Mouse (Mus musculus) right cerebral cortex, adult 18-20 months (tissue): ENCODE results near the gene Npcd.
A peak's percentile ranks its signal among the peaks of the same experiment; 100 is the strongest.
"Not testable (repeated sequence)": the region's sequence is repeated elsewhere in the genome, so short reads cannot be mapped to it uniquely, and the experiment has no call there.

Experiments used
- DNase-seq: peaks from one replicate; pipeline ENCODE4 v3.0.0; 2022; ENCODE audit warnings: mixed read lengths

Npcd gene

DNA sequence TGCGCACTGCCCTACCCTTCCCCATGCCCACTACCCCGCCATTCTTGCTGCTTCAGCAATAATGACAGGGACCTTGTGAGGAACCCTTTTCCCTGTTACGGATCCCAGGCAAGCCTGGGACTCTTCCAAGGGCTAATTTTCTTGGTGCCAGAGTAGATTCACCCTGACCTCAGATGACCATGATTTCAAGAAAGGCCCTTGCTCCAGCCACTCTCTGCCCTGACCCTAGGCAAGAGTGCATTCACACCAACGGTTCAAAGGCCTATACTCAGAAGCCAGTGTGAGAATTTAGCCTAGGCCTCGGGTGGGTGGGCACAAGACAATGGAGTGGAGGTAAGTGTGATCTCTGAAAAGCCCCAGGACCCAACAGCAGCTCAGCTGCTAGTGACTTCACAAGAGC lies 4.6 kb downstream of the Npcd start:
- DNase-seq = no peak

GRCm38 (mm10) chr15:79828366-79829035 lies 5.5 kb downstream of the Npcd start:
- DNase-seq = no peak

DNA sequence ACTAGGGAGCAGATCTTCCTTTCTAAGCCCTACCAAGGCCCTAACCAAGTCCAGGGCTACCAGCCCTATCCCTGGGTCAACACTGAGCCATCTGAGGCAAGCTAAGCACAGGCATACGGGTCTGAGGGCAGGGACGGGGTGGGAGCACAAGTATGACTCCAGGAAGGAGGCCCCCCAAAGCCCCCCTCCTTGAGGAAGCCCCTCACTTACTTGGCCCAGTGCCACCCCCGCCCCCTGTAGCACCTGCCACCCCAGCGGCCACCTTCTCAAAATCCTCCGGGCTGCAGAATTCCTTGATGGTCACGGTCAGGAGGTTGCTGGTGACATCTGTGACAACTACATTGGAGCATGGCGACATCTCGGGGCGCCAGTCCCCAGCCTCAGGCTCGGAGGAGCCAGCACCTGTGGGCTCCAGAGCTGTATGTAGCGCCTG lies 6.2 kb downstream of the Npcd start:
- no peak for DNase-seq

- DNase-seq = no peak
These were observed 6.8 kb downstream of the Npcd start for GRCm38 (mm10) chr15:79827061-79827777.

DNA sequence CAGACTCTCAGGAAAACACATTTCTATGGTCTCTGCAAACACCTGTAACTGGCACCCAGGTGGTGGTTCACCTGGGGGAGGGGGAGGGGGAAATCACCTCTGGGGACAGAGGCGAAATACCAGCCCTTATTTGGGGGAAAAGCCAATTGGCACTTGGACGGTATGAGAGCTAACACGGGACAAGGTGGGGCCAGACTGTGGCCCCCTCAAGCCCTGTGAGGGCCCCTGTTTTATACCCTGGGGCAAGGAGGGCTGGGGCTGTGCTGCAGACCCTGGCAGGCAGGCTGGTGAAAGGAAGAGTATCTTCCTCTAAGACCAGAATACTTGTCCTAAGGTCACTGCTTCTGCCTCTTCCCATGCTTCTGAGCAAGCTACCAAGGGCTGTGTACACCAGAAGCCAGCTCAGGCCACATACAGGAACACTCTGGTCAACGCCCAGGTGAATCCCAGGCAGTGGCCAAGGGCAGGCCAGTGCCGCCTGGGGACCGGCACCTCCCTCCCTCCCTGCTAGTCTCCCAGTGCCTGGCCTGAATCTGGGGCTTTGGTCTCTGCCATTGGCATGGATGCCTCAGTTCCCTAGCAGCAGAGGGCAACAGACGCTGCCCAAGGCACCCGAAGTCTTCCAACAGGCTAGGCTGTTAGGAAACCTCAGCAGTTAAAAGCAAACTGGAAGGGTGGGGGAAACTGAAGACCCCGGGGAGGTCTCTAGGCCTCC lies 7.7 kb downstream of the Npcd start:
- no peak for DNase-seq

- DNase-seq = no peak
These were observed 8.8 kb downstream of the Npcd start for GRCm38 (mm10) chr15:79825146-79825825.

DNA sequence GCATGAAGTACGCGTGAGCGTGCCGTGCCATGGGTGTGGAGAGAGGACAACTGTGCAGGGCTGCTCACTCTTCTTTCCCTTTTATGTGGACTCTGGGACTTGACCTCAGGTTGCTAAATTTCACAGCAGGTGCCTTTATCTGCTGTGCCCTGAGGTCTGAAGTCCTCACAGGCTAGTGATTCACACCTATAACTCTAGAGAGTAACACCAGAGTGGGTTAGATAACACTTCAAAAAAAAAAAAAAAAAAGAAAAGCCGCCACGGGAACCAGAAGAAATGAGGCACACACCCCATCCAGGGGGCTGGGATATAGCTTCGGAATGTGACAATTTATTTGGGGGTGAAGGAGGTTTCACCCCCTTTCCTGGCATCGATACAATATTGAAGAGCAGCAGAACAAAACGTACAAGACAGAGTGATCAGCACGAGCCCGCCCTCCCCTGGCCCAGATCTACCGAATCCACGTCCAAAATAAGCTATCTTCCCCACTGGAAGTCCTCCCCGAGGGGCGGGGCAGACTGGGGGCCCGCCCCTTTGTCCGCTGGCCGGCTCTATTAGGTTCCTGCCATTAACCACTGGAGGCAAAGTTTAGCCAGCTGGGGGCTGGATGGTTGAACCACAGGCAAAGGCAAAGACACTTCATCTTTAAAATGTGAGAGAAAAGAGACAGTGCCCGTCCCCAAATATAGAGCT lies 10.3 kb downstream of the Npcd start:
- no peak for DNase-seq

GRCm38 (mm10) chr15:79822265-79823199 lies 11.5 kb downstream of the Npcd start:
- DNase-seq = no peak

DNA sequence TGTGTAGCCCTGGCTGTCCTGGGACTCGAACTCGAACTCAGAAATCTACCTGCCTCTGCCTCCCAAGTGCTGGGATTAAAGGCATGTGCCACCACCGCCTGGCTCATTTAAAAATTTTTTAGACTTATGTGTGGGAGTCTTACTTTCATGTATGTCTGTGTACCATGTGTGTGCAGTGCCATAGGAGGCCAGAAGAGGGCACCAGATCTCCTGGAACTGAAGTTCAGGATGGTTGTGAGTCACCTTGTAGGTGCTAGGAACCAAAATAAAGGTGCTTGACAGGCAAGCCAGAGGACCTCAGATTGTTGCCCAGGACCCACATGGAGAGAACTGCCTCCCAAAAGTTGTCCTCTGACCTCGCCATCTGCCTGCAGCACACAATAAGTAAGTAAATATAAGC lies 15.7 kb downstream of the Npcd start:
- DNase-seq = no peak

DNA sequence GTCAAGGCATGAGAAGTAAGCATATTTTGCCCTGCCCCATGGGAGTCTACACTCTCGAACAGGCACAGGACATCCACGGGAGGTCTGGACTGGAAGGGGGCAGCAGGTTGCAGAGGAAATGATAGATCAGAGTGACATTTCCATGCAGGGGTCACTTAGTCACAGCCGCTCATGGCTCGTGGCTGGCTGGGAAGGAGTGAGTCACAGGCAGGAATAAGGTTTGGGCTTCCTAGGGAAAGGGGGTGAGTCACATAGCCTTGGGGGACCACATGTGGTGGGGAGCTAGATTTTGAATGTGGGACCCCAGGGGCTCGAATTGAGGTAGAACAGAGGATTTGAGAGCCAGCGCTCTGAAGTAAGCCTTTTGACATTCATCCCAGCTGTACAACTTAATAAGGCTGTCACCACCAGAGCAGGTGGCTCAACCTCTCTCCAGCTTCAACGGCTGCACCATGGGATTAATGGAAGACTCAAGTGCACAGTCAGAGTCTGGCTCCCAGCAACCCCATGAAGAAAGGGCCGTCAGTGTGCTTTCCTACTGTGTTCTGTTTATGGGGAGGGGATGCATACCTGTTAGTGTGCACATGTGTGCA lies 20.3 kb downstream of the Npcd start:
- no peak for DNase-seq

DNA sequence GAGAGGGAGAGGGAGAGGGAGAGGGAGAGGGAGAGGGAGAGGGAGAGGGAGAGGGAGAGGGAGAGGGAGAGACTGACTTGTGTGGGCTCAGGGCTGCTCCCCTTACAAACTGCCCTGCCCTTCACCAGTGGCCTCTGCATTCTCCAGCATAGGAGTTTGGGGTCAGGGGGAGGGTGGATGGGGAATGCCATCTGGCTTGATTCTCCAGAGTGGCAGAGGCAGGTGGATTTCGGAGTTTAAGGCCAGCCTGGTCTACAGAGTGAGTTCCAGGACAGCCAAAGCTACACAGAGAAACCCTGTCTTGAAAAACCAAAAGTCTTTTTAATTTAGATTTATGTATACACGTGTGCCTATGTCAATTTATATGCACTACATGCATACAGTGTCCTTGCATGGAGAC lies 21.2 kb downstream of the Npcd start:
- DNase-seq = not testable (repeated sequence)

DNA sequence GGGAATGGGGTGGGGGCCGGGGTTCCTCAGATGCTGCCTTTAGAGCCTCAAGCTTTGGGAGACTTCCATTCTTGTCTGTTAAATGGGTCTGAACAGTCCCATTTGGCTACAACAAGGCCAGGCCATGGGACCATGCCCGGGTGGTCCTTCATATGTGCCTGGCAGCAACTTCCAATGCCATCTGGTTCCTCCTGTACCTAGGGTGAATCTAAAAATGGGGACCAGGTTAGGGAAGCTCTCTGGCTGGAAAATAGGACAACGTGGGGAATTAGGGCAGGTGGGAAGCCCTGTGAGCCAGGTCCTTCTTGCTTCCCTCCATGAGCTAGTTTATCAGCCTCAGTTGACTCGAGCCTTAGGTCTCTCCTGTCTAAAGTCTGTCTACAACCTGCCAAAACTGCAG lies 23.0 kb downstream of the Npcd start:
- DNase-seq = no peak

- no peak for DNase-seq
These were observed 24.0 kb downstream of the Npcd start for GRCm38 (mm10) chr15:79810061-79810460.

DNA sequence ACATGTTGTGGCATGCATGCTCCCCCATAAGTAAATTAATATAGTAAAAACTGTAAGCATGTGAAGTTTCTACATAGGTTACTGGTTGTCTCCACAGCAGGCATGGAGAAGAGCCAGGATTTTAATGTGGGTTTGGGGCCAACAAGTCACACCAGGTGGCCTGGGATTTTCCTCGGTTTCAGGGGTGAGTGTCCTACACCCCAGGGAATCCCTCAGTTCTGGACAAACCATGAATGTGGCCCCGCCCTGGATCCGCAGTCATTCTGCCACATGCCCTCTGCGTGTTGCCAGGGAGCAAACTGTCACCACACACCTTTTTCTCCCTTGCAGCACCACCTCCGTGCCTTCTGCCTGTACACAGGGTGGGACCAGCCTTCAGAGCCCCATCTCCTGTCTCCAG lies 25.4 kb downstream of the Npcd start:
- DNase-seq = no peak

DNA sequence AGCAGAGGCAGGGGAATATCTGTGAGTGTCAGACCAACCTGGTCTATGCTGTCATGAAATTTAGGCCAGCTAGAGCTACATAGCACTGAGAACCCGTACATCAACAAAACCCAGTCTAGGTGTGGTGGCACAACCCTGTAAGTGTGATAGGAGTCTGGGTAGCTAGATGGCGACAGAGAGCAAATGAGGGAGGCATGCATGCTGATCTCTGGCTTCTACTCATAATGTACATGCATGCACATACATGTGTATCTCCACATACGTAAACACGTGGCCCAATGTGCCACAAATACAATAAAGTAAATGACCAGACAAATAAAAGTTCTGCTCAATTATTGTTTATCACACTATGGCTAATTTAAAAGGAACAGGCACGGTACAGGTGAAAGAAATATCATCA lies 25.9 kb downstream of the Npcd start:
- DNase-seq = no peak

- DNase-seq = no peak
These were observed 27.0 kb downstream of the Npcd start for GRCm38 (mm10) chr15:79807050-79807449.

- no peak for DNase-seq
These were observed 28.8 kb downstream of the Npcd start for GRCm38 (mm10) chr15:79805246-79805645.

- DNase-seq = peak; percentile 79
These were observed 29.5 kb downstream of the Npcd start, which contains the start of gene Nptxr for GRCm38 (mm10) chr15:79804352-79805071. TSS of gene Nptxr (minus strand) at chr15:79804766.

GRCm38 (mm10) chr15:79803533-79804351 lies 30.3 kb downstream of the Npcd start:
- no peak for DNase-seq
